Mouse (Mus musculus): ENCODE measurements around the gene Mthfd1l.
"Not testable (repeated sequence)": the region's sequence is repeated elsewhere in the genome, so short reads cannot be mapped to it uniquely, and the experiment has no call there.

The Mthfd1l gene

DNA sequence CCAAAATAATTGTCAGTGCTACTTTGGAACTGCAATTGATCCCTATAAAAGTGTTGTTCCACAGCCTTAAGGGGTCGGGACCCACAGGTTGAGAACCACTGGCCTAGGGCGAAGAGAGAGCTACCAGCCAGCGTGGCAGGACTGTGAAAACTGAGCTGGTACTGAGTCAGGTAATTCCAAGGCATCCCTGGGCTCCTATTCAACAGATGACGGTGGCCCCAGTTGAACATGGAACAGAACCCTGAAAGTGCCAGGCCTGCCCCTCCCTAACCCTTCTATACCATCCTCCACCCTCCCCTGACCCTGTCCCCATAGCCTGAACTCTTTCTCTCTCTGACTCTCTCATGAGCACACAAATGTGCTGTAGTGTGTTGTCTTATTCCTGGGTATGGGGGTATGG, 77.3 kb downstream of the Mthfd1l start:
- DNase-seq, result no peak

DNA sequence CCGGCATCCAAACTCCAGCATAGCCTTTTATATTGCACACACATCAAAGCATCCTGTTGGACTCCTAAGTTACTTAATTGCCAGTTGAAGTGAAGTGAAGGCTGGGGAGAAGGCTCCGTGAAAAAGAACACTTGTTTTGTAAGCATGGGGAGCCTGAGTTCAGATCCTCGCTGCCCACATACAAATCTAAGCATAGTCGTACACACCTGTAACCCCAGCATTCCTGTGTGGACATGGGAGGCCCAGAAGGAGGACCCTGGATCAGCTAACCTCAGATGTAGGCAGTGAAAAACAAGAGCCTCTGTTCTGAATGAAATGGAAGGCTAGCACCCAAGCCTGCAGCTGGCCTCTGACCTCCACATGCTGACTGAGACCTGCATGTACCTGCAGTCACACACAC, 79.8 kb downstream of the Mthfd1l start:
- DNase-seq, result no peak

DNA sequence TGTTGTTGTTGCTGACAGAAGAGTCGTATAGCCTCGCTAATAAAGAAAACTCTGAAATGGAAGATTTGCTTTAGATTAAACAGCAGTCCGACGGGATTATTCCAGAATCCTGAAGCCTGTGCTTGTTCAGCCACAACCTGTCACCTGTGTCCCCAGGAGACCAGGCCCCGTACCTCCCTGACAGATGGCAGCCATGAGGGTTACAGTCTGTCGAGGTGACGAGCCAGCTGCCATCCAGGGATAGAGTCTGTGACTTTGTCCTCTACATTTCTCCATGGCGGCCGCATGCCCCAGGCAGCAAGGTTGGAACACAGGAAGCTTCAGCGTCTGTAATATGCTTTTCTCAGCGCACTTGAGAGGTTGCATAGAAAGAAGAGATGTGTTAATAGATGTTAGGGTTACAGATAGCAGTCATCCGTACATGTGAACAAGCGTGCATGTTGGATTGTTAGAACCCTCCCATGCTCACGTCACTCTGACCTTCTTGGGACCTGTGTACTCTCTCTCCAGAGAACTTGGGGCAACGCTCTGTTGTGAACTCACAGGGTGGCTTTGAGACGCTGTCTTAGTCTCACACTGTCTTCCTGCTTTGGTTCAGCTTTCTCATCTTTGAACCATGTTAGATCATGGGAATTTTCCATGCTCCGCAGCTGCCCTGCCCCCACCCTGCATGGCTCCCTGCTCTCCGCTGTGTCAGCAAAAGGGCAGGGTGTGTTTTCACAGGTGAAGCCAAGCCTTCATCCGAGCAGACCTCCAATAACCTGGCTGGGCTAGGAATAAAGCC, 80.6 kb downstream of the Mthfd1l start:
- no peak for DNase-seq

DNA sequence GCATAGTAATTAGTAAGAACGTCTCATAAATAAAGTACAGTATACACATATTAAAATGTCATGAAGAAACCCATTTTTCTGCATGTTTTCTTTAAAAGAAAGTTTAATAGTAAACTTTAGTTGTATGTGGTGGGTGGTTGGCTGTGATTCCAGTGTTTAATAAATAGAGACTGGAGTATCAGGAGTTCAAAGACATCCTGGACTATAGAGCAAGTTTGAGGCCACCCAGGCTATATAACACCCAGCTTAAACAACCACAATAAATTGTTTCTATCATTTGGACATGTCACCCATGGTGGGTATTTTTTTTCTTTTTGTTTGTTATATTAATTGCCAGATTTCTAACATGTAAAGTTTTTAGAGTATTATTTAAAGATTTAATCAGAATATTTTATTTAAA, 81.7 kb downstream of the Mthfd1l start:
- DNase-seq, result no peak

DNA sequence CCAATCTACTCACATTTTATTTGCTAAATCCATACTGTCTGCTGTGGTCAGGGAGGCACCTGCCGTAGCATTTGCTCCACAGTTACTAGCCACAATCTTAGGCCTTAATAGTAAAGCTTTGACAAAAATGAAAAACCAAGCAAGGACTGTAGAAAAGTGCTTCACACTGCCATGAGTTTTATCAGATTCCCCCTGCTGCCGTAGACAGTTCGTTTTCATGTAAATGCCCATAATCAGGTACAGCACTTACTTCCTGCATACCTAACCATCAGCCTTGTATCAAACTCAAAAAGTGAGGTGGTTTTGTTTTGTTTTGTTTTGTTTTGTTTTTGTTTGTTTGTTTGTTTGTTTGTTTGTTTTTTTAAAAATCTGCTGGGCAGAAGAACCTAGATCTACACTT, 84.5 kb downstream of the Mthfd1l start:
- no peak for DNase-seq

- no peak for DNase-seq
These were observed 84.9 kb downstream of the Mthfd1l start for GRCm38 (mm10) chr10:4057832-4058231.

DNA sequence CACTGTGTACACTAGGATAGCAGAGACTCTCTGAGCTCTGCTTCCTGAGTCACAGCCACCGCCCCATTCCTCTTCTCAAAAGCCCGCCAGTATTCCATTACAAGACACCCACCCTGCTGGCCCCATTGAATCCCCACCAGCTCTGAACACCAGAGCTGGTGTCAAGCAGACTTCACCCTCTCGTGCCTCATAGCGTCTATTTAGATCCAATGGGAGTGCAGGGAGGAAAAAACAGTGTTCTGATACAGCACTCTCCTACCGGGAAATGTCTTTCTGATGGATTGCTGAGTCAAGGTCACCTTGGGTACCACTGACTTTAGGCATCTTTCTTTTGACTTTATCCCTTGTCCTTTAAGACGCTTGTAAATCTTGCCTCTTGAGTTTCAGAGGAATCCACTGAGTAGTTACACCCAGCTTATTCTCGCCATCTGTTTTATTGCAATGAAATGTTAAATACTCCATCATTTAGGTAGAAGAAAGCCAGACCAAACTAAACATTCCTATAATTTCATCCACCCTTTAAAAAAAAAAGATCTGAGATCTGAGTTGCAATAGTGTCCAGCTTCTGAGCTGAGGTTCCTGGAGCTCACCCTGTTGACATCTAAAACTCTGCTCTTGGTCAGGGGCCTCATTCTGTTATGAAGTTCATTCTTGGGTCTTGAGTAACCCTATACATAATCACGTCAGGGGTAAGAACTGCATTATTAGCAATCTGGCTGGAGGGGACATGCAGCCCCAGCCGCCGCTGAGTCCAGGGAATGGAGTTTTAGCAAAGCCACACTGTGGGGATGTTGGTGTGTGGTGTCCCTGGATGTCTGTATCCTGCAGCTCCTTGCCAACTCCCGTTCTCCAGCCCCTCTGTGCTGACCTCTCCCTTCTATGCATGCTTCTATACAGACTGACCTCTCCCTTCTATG, 88.4 kb downstream of the Mthfd1l start:
- no peak for DNase-seq

GRCm38 (mm10) chr10:4063537-4063936, 90.6 kb downstream of the Mthfd1l start:
- no peak for DNase-seq

- no peak for DNase-seq
These were observed 92.6 kb downstream of the Mthfd1l start for GRCm38 (mm10) chr10:4065295-4066084.

DNA sequence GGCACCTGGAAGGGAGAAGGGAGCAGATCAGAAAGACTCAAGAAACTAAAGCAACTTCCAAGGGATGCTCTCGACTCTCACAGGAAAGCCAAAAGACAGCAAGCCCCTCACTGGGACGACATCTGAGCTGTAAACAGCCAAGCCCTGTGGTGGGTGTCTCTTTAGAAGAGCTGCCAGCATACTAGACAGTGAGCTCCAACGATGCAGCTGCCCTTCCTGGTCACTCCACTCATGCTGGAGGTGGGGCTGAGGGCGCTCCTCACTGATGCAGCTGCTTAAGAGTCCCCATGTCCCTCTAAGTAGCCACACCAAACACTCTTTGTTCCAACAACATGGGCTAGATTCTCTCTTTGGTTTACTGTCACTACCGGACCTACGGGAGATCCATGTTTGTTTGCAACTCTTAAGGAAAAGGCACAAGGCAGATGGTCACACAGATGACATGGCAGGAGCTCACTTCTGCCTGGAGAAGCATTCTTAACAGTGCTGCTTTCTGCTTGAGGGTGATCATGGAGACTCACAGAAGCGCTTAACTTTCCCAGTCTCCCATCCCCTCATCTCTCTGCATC, 96.4 kb downstream of the Mthfd1l start:
- no peak for DNase-seq

GRCm38 (mm10) chr10:4070061-4070460, 97.1 kb downstream of the Mthfd1l start:
- no peak for DNase-seq

GRCm38 (mm10) chr10:4071069-4071844, 98.3 kb downstream of the Mthfd1l start:
- DNase-seq, result no peak

DNA sequence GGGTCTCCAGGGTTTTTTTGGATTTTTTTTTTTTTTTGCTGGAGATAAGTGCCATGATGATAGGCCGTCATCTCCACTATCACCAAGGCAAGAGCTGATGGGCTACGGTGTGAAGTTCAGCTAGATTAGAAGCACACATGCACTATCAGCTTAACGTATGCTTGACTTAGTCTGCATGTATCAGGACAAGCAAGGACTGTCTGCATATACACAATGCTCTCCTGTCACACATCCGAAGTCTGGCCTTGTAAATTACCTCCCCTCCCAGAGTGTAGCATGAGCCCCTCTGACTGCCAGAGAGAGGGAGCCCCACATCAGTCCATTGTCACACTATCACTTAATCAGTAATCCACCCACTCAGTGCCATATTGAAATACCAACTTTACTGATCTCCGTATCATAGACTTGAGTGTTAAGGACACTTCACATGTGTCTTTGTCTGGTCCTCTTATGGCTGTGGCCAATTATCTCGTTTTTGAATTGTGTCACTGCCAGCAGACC, 99.0 kb downstream of the Mthfd1l start:
- DNase-seq, result no peak

DNA sequence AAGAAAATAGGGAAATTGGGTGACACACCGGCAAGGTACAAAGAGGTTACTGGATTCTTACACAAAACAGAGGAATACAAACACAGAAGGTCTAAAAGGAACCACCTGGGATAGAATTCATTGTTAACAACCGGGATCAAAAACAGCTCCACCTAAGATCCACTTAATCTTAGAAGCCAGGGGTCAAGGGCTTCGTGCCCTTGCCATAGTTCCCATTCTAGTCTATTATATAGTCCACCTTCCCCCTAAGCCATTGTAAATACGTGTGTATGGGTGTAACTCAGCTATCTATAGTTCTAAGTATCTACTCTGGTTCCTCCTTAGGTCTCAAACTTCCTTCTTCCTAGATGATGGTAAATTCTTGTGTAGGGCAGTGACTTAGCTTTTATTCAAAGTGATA, 99.6 kb downstream of the Mthfd1l start:
- not testable (repeated sequence) for DNase-seq

GRCm38 (mm10) chr10:4078220-4078840, 105.4 kb downstream of the Mthfd1l start:
- DNase-seq, result no peak

GRCm38 (mm10) chr10:4078979-4079630, 106.2 kb downstream of the Mthfd1l start:
- DNase-seq, result no peak

GRCm38 (mm10) chr10:4079643-4080244, 106.8 kb downstream of the Mthfd1l start:
- peak; percentile 56 for DNase-seq

DNA sequence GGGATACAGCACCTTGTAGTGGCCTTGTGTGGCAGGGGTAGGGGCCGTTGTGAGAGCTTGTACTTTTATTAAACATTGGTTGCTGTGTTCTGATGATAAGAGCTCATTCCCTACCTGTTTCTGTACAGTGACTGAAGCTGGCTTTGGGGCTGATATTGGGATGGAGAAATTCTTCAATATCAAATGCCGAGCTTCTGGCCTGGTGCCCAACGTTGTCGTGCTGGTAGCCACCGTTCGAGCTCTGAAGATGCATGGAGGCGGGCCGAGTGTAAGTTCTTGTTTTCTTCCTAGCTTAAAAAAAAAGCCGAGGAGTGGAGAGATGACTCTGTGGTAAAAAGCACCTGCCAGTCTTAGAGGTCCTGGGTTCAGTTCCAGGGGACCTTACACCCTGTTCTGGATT, 110.7 kb downstream of the Mthfd1l start:
- no peak for DNase-seq

GRCm38 (mm10) chr10:4084907-4085306, 112.0 kb downstream of the Mthfd1l start:
- DNase-seq, result no peak

All from thymus, postnatal 25 days (tissue).